Mouse (Mus musculus) liver, postnatal 0 days (tissue): ENCODE data around the gene Atf1. TPM values are rescaled to one million over a fixed set of nuclear protein-coding genes. Genes with fewer than 3 reads are reported as not detected.
A peak's percentile ranks its signal among the peaks of the same experiment; 100 is the strongest.

Experiments used
- ATAC-seq: fragments of 200-750 bp; cut with Nextera tagmentation; 2 replicates; pipeline ENCODE4 v1.8.0; 2017; ENCODE audit warnings: mild to moderate bottlenecking, moderate library complexity
- DNase-seq: peaks from one replicate; pipeline ENCODE4 v3.0.0-alpha.2; 2016
- H3K27ac ChIP-seq: fragments of 300-500 bp; sonication (generic); 2 replicates; pipeline ENCODE4 v1.5.1; 2014; ENCODE audit warnings: antibody characterized with exemption, moderate library complexity, mild to moderate bottlenecking, low read depth
- H3K27me3 ChIP-seq: fragments of 300-500 bp; sonication (generic); 2 replicates; pipeline ENCODE4 v1.6.1; 2014; ENCODE audit warnings: low read length, control low read depth, mixed read lengths; ENCODE audit not compliant: insufficient read depth
- H3K36me3 ChIP-seq: fragments of 300-500 bp; sonication (generic); replicated peaks from 2 replicates; pipeline ENCODE4 v1.6.1; 2014; ENCODE audit warnings: mild to moderate bottlenecking, control low read depth, low read length, moderate library complexity, mixed read lengths; ENCODE audit not compliant: insufficient read depth
- H3K4me1 ChIP-seq: fragments of 300-500 bp; sonication (generic); 2 replicates; pipeline ENCODE4 v1.6.1; 2014; ENCODE audit warnings: antibody characterized with exemption, mild to moderate bottlenecking, control low read depth; ENCODE audit not compliant: insufficient read depth
- H3K4me2 ChIP-seq: fragments of 300-500 bp; sonication (generic); 2 replicates; pipeline ENCODE4 v1.6.1; 2014; ENCODE audit warnings: low read depth, mild to moderate bottlenecking, low read length, moderate library complexity, mixed read lengths
- H3K4me3 ChIP-seq: fragments of 300-500 bp; sonication (generic); 2 replicates; pipeline ENCODE4 v1.5.1; 2014; ENCODE audit warnings: low read depth, low read length
- H3K9ac ChIP-seq: fragments of 300-500 bp; sonication (generic); replicated peaks from 2 replicates; pipeline ENCODE4 v1.6.1; 2014; ENCODE audit warnings: mild to moderate bottlenecking, moderate library complexity
- H3K9me3 ChIP-seq: fragments of 300-500 bp; sonication (generic); 2 replicates; pipeline ENCODE4 v1.6.1; 2016; ENCODE audit warnings: mild to moderate bottlenecking, control low read depth, low read length, mixed read lengths
- CTCF ChIP-seq: sonication (generic); IDR thresholded peaks from 2 replicates; pipeline ENCODE4 v1.5.1; 2016; ENCODE audit warnings: antibody characterized with exemption, low read depth
- EP300 ChIP-seq: IDR thresholded peaks from 2 replicates; pipeline ENCODE4 v1.6.1; 2016; ENCODE audit warnings: antibody characterized with exemption, low read depth, mild to moderate bottlenecking
- WGBS: fragments of 180-500 bp; shearing (Covaris S2); extraction: QIAGEN DNeasy Blood & Tissue Kit; methylation state at CpG from one replicate; pipeline ENCODE4 v1.1.7; 2014; ENCODE audit not compliant: insufficient replicate concordance; 5-methylcytosine and 5-hydroxymethylcytosine counted together
- polyA plus RNA-seq: library from polyadenylated mRNA; unstranded; fragments of >200 nt; fragmentation: Nextera tagmentation; extraction: Ambion mirVana; gene quantifications from 2 replicates; pipeline ENCODE4 v1.2.1, GENCODE M21; 2015

Atf1 gene
- 23.5 and 24.4 TPM in 2 replicates for polyA plus RNA-seq

GRCm38 (mm10) chr15:100227663-100228534 lies at the start of gene Atf1:
Gene Atf1, plus strand, starts transcription at chr15:100227819.
- peak; percentile 81 for ATAC-seq
- Histone ChIP-seq H3K9me3 (peaks cover 3% of the 10 kb centered on the region), H3K4me1 (peaks cover 34% of the 10 kb centered on the region), H3K36me3 (peaks cover 3% of the 10 kb centered on the region; the same call in 1 of the 2 replicates), H3K4me2 (peak within 1 kb of the TSS; percentile 79), H3K4me3 (peak within 1 kb of the TSS; percentile 79), H3K27me3 (no peaks in the 10 kb centered on the region), H3K27ac (peak within 1 kb of the TSS; percentile 100), H3K9ac (peak within 1 kb of the TSS; percentile 91)
- under 1% methylated on average over 50 of the region's 133 CpGs for WGBS
- peak; percentile 95 for DNase-seq
- TF ChIP-seq CTCF (peak; percentile 62), EP300 (no peak)

DNA sequence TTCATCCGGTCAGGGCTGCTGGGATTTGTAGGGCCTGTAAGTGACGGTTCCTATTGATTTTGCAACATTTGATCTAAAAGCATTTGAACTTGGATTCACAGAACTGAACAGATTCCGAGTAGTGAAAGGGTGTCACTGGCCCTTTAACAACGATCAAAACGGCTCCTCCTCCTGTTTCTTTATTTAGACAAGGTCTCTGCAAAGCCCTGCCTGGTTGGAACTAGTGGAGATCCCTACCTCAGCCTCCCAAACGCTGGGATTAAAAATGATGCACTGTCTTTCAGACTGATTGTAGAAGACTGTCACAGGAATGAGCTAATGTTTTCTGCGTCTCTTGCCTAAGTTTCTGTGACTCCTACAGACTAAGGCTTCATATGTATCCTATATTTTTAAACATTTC lies 49.1 kb upstream of the Atf1 start:
- H3K4me1 ChIP-seq = peaks cover 3% of the 10 kb centered on the region; the same call in 1 of the 2 replicates
- H3K9ac ChIP-seq = no peak overlapping the region
- peaks cover 43% of the 10 kb centered on the region for H3K36me3 ChIP-seq
- ATAC-seq = peak; percentile 38
- H3K4me2 ChIP-seq = no peak overlapping the region
- TF ChIP-seq EP300 = no peak
- no peak for TF ChIP-seq CTCF
- no peaks in the 10 kb centered on the region for H3K9me3 ChIP-seq
- no peak for DNase-seq
- 55% methylated on average over 7 of the region's 7 CpGs for WGBS
- no peaks in the 10 kb centered on the region for H3K27me3 ChIP-seq
- no peak overlapping the region for H3K4me3 ChIP-seq
- H3K27ac ChIP-seq = peak overlapping the region; percentile 48

DNA sequence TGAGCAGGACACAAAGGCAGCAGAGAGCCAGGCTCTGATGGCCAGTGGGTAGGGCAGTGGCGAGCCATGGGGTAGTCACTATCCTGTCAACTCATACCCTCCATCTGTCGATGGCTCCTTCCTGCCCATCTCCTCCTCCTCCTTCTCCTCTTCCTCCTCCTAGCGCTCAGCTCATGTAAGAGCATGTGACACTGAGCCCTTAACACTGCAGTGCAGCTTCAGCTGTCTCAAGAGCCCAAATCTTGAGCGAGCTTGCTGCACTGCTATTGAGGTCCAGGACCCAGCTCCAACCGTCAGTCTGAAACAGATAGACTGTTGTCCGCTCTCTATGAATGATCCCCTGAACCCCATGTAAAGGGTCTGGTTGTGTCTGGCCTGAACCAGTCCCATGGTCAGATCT lies 47.9 kb upstream of the Atf1 start:
- no peaks in the 10 kb centered on the region for H3K9me3 ChIP-seq
- H3K4me2 ChIP-seq = no peak overlapping the region
- H3K36me3 ChIP-seq = peaks cover 38% of the 10 kb centered on the region
- H3K4me1 ChIP-seq = peaks cover 3% of the 10 kb centered on the region; the same call in 1 of the 2 replicates
- DNase-seq (no peak), ATAC-seq (no peak)
- WGBS = 68% methylated on average over 6 of the region's 6 CpGs
- TF ChIP-seq CTCF (no peak), EP300 (no peak)
- H3K4me3 ChIP-seq = no peak overlapping the region
- H3K9ac ChIP-seq = no peak overlapping the region
- H3K27me3 ChIP-seq = no peaks in the 10 kb centered on the region
- no peak overlapping the region for H3K27ac ChIP-seq

DNA sequence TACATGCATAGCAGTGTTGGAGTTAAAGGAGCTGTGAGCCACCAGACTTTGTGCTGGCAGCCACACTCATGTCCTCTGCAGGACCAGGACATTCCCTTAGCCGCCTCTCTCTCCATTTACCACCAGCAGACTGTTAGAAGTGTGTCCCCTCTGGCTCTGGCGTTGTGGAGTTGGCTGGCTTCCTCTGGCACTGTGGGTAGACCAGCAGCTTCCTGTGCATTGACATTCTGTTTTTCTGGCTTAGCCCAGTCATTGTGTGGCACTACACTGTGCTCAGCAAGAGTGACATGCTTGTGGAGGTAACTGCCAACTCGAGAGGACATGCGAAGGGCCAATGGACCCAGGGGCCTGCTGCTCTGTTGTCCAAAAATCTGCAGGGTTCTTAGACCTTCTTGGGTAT lies 47.4 kb upstream of the Atf1 start:
- WGBS = 72% methylated on average over 4 of the region's 4 CpGs
- no peak overlapping the region for H3K4me2 ChIP-seq
- H3K27ac ChIP-seq = no peak overlapping the region
- no peak overlapping the region for H3K9ac ChIP-seq
- peaks cover 3% of the 10 kb centered on the region; the same call in 1 of the 2 replicates for H3K4me1 ChIP-seq
- no peaks in the 10 kb centered on the region for H3K27me3 ChIP-seq
- no peak for DNase-seq
- no peak for ATAC-seq
- H3K4me3 ChIP-seq = no peak overlapping the region
- H3K36me3 ChIP-seq = peaks cover 36% of the 10 kb centered on the region
- TF ChIP-seq CTCF (no peak), EP300 (no peak)
- no peaks in the 10 kb centered on the region for H3K9me3 ChIP-seq

DNA sequence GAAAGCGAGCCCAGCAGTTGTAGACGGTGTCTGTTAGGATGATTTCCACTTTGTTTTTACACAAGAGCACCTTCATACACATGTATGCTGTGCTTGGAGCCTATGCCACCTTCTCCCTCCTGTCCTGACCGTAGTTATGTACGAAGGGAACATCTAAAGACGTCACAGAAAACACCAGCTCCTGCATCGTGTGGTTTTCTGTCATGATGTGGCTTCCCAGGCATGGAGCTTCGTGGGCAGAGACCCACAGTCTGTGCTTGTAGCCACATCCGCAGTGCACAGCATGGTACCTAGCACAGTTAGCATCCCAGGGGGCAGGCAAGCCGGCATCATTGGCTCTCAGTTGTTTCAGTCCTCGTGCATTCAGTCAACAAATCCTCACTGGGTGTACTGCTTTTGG lies 45.8 kb upstream of the Atf1 start:
- H3K4me3 ChIP-seq = no peak overlapping the region
- no peak for DNase-seq
- no peak overlapping the region for H3K4me2 ChIP-seq
- no peaks in the 10 kb centered on the region for H3K9me3 ChIP-seq
- no peaks in the 10 kb centered on the region for H3K27me3 ChIP-seq
- 83% methylated on average over 10 of the region's 10 CpGs for WGBS
- H3K9ac ChIP-seq = no peak overlapping the region
- H3K4me1 ChIP-seq = peaks cover 3% of the 10 kb centered on the region; the same call in 1 of the 2 replicates
- peaks cover 47% of the 10 kb centered on the region for H3K36me3 ChIP-seq
- H3K27ac ChIP-seq = no peak overlapping the region
- TF ChIP-seq CTCF (no peak), EP300 (no peak)
- no peak for ATAC-seq

DNA sequence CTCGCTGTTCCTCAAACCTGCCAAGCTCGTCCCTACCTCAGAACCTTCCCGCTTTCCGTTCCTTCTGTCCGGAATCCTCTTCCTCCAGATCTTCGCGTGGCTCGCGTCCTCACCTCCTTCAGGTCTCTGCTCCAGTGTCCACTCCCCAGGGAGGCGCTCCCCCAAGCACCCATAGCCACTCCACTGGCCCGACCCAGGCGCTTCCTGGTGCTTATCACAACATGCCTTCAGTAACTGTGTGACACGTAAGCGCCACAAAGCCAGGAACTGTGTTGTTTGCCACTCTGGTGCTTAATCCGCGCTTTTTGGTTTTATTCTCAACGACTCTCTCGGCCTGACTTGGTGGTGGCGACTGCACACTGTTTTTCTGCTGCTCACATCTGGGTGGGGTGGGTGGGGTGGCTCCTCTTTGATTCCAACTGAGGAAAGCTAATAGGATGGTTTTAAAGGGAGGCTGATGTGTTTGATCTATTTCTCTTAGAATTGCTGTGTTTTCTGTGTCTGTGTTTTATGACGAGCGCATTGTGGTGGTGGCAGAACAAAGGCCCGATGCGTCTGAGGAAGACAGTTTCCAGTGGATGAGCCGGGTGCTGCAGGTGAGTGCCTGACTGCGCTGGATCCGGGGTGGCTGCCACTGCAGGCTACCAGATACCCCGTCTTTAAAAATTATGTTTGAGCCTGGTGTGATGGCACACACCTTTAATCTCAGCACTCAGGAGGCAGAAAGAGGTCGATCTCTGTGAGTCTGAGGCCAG lies 44.9 kb upstream of the Atf1 start:
- 87% methylated on average over 28 of the region's 28 CpGs for WGBS
- DNase-seq = no peak

More for the DNA sequence above, 44.9 kb upstream of the Atf1 start:
- Histone ChIP-seq H3K9ac (no peak overlapping the region), H3K4me3 (no peak overlapping the region), H3K36me3 (peaks cover 51% of the 10 kb centered on the region), H3K27me3 (no peaks in the 10 kb centered on the region), H3K4me1 (peaks cover 1% of the 10 kb centered on the region; the same call in 1 of the 2 replicates), H3K27ac (no peak overlapping the region), H3K9me3 (no peaks in the 10 kb centered on the region), H3K4me2 (no peak overlapping the region)
- ATAC-seq = no peak
- TF ChIP-seq CTCF (no peak), EP300 (no peak)
